Mouse (Mus musculus) ES-E14 (cell line): ENCODE data around the gene Eif4g3. TPM values are rescaled to one million over a fixed set of nuclear protein-coding genes. Genes with fewer than 3 reads are reported as not detected.
A peak's percentile ranks its signal among the peaks of the same experiment; 100 is the strongest.

ENCODE experiments used
- DNase-seq: peaks from one replicate; pipeline ENCODE4 v3.0.0-alpha.2; 2013; ENCODE audit warnings: low read depth, low spot score
- H3K27ac ChIP-seq: 2 replicates; pipeline ENCODE4 v1.5.1; 2012; ENCODE audit warnings: low read depth, mild to moderate bottlenecking, low read length, moderate library complexity, mixed read lengths; ENCODE audit not compliant: poor library complexity, insufficient read depth, severe bottlenecking
- H3K36me3 ChIP-seq: 2 replicates; pipeline ENCODE4 v1.6.1; 2012; ENCODE audit warnings: mild to moderate bottlenecking, low read length, moderate library complexity, mixed read lengths; ENCODE audit not compliant: control insufficient read depth, poor library complexity, insufficient read depth, severe bottlenecking
- H3K4me1 ChIP-seq, 2 experiments: fragments of 150-350 bp in 1 of 2; sonication (generic) in 1 of 2; 2 replicates each; pipeline ENCODE4 v1.6.1; 2012; ENCODE audit warnings: low read length in 2 of 2, mild to moderate bottlenecking in 1 of 2, mixed read lengths in 1 of 2; ENCODE audit not compliant: control insufficient read depth in 2 of 2, insufficient read depth in 2 of 2, poor library complexity in 1 of 2
- H3K4me3 ChIP-seq, 2 experiments: fragments of 150-350 bp in 1 of 2; sonication (generic) in 1 of 2; 2 replicates each; pipeline ENCODE4 v1.5.1; 2012; ENCODE audit warnings: low read length in 2 of 2, low read depth in 1 of 2, mild to moderate bottlenecking in 1 of 2, mixed read lengths in 1 of 2; ENCODE audit not compliant: insufficient read depth in 1 of 2, poor library complexity in 1 of 2, severe bottlenecking in 1 of 2
- H3K9ac ChIP-seq: 2 replicates; pipeline ENCODE4 v1.6.1; 2012; ENCODE audit warnings: low read depth, mild to moderate bottlenecking, low read length, mixed read lengths; ENCODE audit not compliant: poor library complexity, insufficient read depth, severe bottlenecking
- H3K9me3 ChIP-seq: fragments of 150-350 bp; sonication (generic); 2 replicates; pipeline ENCODE4 v1.6.1; 2012; ENCODE audit warnings: low read depth, mild to moderate bottlenecking, low read length; ENCODE audit not compliant: control insufficient read depth, insufficient read depth
- CHD2 ChIP-seq: IDR thresholded peaks from 2 replicates; pipeline ENCODE4 v1.6.1; 2014; ENCODE audit warnings: mild to moderate bottlenecking, low read depth, low read length, inconsistent platforms
- HCFC1 ChIP-seq: IDR thresholded peaks from 2 replicates; pipeline ENCODE4 v1.6.1; 2012; ENCODE audit warnings: low read length, inconsistent platforms, borderline replicate concordance; ENCODE audit not compliant: insufficient read depth
- MAFK ChIP-seq: IDR thresholded peaks from 2 replicates; pipeline ENCODE4 v1.6.1; 2014; ENCODE audit warnings: mild to moderate bottlenecking, low read depth, low read length, inconsistent platforms; ENCODE audit not compliant: insufficient read depth
- ZC3H11A ChIP-seq: IDR thresholded peaks from 2 replicates; pipeline ENCODE4 v1.6.1; 2012; ENCODE audit warnings: low read depth, mild to moderate bottlenecking, inconsistent platforms, low read length, borderline replicate concordance
- ZNF384 ChIP-seq: IDR thresholded peaks from 2 replicates; pipeline ENCODE4 v1.6.1; 2012; ENCODE audit warnings: low read depth, low read length, inconsistent platforms
- in situ Hi-C, 2 experiments: fragments of 600-800 bp; cut with MboI; formaldehyde crosslinking; loops; one replicate each; pipeline ENCODE4 v1.15.1; 2025; ENCODE audit warnings: low sequenced_read_pairs in 2 of 2, inconsistent platforms in 1 of 2; ENCODE audit not compliant: unreplicated experiment in 2 of 2
- total RNA-seq: library from RNA; depleted of rRNA; stranded (reverse); fragments of 300-350 nt; gene quantifications from 2 replicates; pipeline ENCODE4 v1.2.3, GENCODE M21; 2012

Eif4g3 gene
- total RNA-seq, 1 experiment, result 18.7 TPM

GRCm38 (mm10) chr4:137991240-137991639 lies 1.6 kb upstream of the Eif4g3 start:
- H3K27ac ChIP-seq, result no peak overlapping the region
- TF ChIP-seq HCFC1 (no peak), ZC3H11A (no peak), CHD2 (no peak), ZNF384 (no peak)
- peaks cover 0 to 2% of the 10 kb centered on the region in 2 experiments; a peak in 1 of 4 replicates for H3K4me1 ChIP-seq

GRCm38 (mm10) chr4:137993291-137993758 lies 503 bp downstream of the Eif4g3 start:
- in situ Hi-C loops, result no loop called here
- Histone ChIP-seq H3K36me3 (peaks cover 11% of the 10 kb centered on the region; the same call in 1 of the 2 replicates), H3K9ac (peak overlapping the region; percentile 74), H3K4me3 (peak overlapping the region; percentile 77 to 97), H3K9me3 (no peaks in the 10 kb centered on the region), H3K27ac (peak overlapping the region; percentile 8; the same call in 1 of the 2 replicates), H3K4me1 (peaks cover 0 to 6% of the 10 kb centered on the region in 2 experiments; a peak in 1 of 4 replicates)
- peak; percentile 62 for DNase-seq
- TF ChIP-seq ZC3H11A, result no peak
- TF ChIP-seq MAFK, result no peak
- TF ChIP-seq CHD2, result no peak
- TF ChIP-seq HCFC1, result no peak
- TF ChIP-seq ZNF384, result no peak

More at GRCm38 (mm10) chr4:137991240-137991639, 1.6 kb upstream of the Eif4g3 start:
- in situ Hi-C loops, result no loop called here
- H3K36me3 ChIP-seq, result peaks cover 2% of the 10 kb centered on the region; the same call in 1 of the 2 replicates
- H3K9ac ChIP-seq, result no peak overlapping the region
- DNase-seq, result no peak
- H3K4me3 ChIP-seq, result no peak overlapping the region
- H3K9me3 ChIP-seq, result no peaks in the 10 kb centered on the region

- Histone ChIP-seq H3K4me3 (peak overlapping the region; percentile 66 to 97), H3K27ac (no peak overlapping the region), H3K9me3 (no peaks in the 10 kb centered on the region), H3K36me3 (peaks cover 12% of the 10 kb centered on the region; the same call in 1 of the 2 replicates), H3K4me1 (peaks cover 0 to 6% of the 10 kb centered on the region in 2 experiments; a peak in 1 of 4 replicates), H3K9ac (peak overlapping the region; percentile 74)
- DNase-seq, result no peak
- in situ Hi-C loops, result no loop called here
- TF ChIP-seq ZNF384 (no peak), HCFC1 (no peak), ZC3H11A (no peak), CHD2 (no peak), MAFK (no peak)
Observed at GRCm38 (mm10) chr4:137993821-137994561, 1.2 kb downstream of the Eif4g3 start.

GRCm38 (mm10) chr4:137994562-137995336 lies 1.9 kb downstream of the Eif4g3 start:
- Histone ChIP-seq H3K36me3 (peaks cover 14% of the 10 kb centered on the region; the same call in 1 of the 2 replicates), H3K9me3 (no peaks in the 10 kb centered on the region), H3K9ac (peak overlapping the region; percentile 18; the same call in 1 of the 2 replicates), H3K27ac (no peak overlapping the region), H3K4me3 (peak overlapping the region; percentile 66 to 97), H3K4me1 (peaks cover 0 to 6% of the 10 kb centered on the region in 2 experiments; a peak in 1 of 4 replicates)
- no peak for DNase-seq
- TF ChIP-seq ZNF384 (no peak), ZC3H11A (no peak), HCFC1 (no peak), MAFK (no peak), CHD2 (no peak)
- in situ Hi-C loops, result no loop called here
